Mouse (Mus musculus): ENCODE results near the gene 1520401A03Rik. TPM values are rescaled to one million over a fixed set of nuclear protein-coding genes. Genes with fewer than 3 reads are reported as not detected.

1520401A03Rik gene
- polyA plus RNA-seq, 1 experiment, result 0.22 TPM

- Histone ChIP-seq H3K27me3 (replicated peaks) (peaks cover 22% of the 10 kb centered on the region), H3K4me3 (replicated peaks) (no peak overlapping the region), H3K36me3 (replicated peaks; ENCODE audit: low read length) (peaks cover 6% of the 10 kb centered on the region), H3K9me3 (0 out of 2 replicates have a peak, but pooled peaks cover 3% of the 10 kb centered on the region), H3K4me1 (peaks cover 72% of the 10 kb centered on the region)
- TF ChIP-seq FLI1 (IDR thresholded peaks at IDR 0.05; ENCODE audit: low read length) (no peak), GATA1 (IDR thresholded peaks at IDR 0.05; ENCODE audit: borderline replicate concordance, low read length) (no peak)
Observed at GRCm38 (mm10) chr17:23675127-23675526, 47.5 kb downstream of the 1520401A03Rik start.

- TF ChIP-seq FLI1 (IDR thresholded peaks at IDR 0.05; ENCODE audit: low read length), result no peak
- TF ChIP-seq GATA1 (IDR thresholded peaks at IDR 0.05; ENCODE audit: borderline replicate concordance, low read length), result no peak
- H3K9me3 ChIP-seq, result no peaks in the 10 kb centered on the region
- peak overlapping the region; percentile 99 for H3K4me3 ChIP-seq (replicated peaks)
- peaks cover 64% of the 10 kb centered on the region for H3K4me1 ChIP-seq
- H3K36me3 ChIP-seq (replicated peaks; ENCODE audit: low read length), result peaks cover 13% of the 10 kb centered on the region
- peaks cover 15% of the 10 kb centered on the region for H3K27me3 ChIP-seq (replicated peaks)
Observed at GRCm38 (mm10) chr17:23674271-23674952, 48.2 kb downstream of the 1520401A03Rik start.

- Histone ChIP-seq H3K9me3 (no peaks in the 10 kb centered on the region), H3K4me3 (replicated peaks) (peak within 1 kb of the TSS; percentile 99), H3K36me3 (replicated peaks; ENCODE audit: low read length) (peaks cover 22% of the 10 kb centered on the region), H3K4me1 (peaks cover 64% of the 10 kb centered on the region), H3K27me3 (replicated peaks) (peaks cover 7% of the 10 kb centered on the region)
- TF ChIP-seq FLI1 (IDR thresholded peaks at IDR 0.05; ENCODE audit: low read length) (no peak), GATA1 (IDR thresholded peaks at IDR 0.05; ENCODE audit: borderline replicate concordance, low read length) (no peak)
Observed at GRCm38 (mm10) chr17:23673424-23674073, 49.0 kb downstream of the 1520401A03Rik start, which contains the start of the genes Hcfc1r1 and Thoc6. TSS of gene Hcfc1r1 (plus strand) at chr17:23673596. TSS of gene Thoc6 (minus strand) at chr17:23673882.

GRCm38 (mm10) chr17:23672761-23673160, 49.8 kb downstream of the 1520401A03Rik start:
- Histone ChIP-seq H3K4me3 (replicated peaks) (peak overlapping the region; percentile 99), H3K36me3 (replicated peaks; ENCODE audit: low read length) (peaks cover 30% of the 10 kb centered on the region), H3K9me3 (no peaks in the 10 kb centered on the region), H3K4me1 (peaks cover 62% of the 10 kb centered on the region), H3K27me3 (replicated peaks) (peaks cover 5% of the 10 kb centered on the region)
- TF ChIP-seq GATA1 (IDR thresholded peaks at IDR 0.05; ENCODE audit: borderline replicate concordance, low read length) (no peak), FLI1 (IDR thresholded peaks at IDR 0.05; ENCODE audit: low read length) (no peak)

GRCm38 (mm10) chr17:23671519-23671918, 51.1 kb downstream of the 1520401A03Rik start:
- Histone ChIP-seq H3K9me3 (no peaks in the 10 kb centered on the region), H3K27me3 (replicated peaks) (peaks cover 3% of the 10 kb centered on the region), H3K36me3 (replicated peaks; ENCODE audit: low read length) (peaks cover 42% of the 10 kb centered on the region), H3K4me3 (replicated peaks) (no peak overlapping the region), H3K4me1 (peaks cover 50% of the 10 kb centered on the region)
- TF ChIP-seq FLI1 (IDR thresholded peaks at IDR 0.05; ENCODE audit: low read length), result no peak
- no peak for TF ChIP-seq GATA1 (IDR thresholded peaks at IDR 0.05; ENCODE audit: borderline replicate concordance, low read length)

GRCm38 (mm10) chr17:23670516-23671074, 52.0 kb downstream of the 1520401A03Rik start:
- H3K27me3 ChIP-seq (replicated peaks), result no peaks in the 10 kb centered on the region
- H3K4me3 ChIP-seq (replicated peaks), result no peak overlapping the region
- TF ChIP-seq GATA1 (IDR thresholded peaks at IDR 0.05; ENCODE audit: borderline replicate concordance, low read length) (no peak), FLI1 (IDR thresholded peaks at IDR 0.05; ENCODE audit: low read length) (no peak)
- peaks cover 49% of the 10 kb centered on the region for H3K36me3 ChIP-seq (replicated peaks; ENCODE audit: low read length)
- peaks cover 41% of the 10 kb centered on the region for H3K4me1 ChIP-seq
- H3K9me3 ChIP-seq, result no peaks in the 10 kb centered on the region

- TF ChIP-seq GATA1 (IDR thresholded peaks at IDR 0.05; ENCODE audit: borderline replicate concordance, low read length) (no peak), FLI1 (IDR thresholded peaks at IDR 0.05; ENCODE audit: low read length) (no peak)
- Histone ChIP-seq H3K4me3 (replicated peaks) (no peak overlapping the region), H3K27me3 (replicated peaks) (peaks cover 30% of the 10 kb centered on the region), H3K4me1 (peaks cover 22% of the 10 kb centered on the region), H3K9me3 (no peaks in the 10 kb centered on the region), H3K36me3 (replicated peaks; ENCODE audit: low read length) (peaks cover 47% of the 10 kb centered on the region)
Observed at GRCm38 (mm10) chr17:23665511-23665910, 57.1 kb downstream of the 1520401A03Rik start.

GRCm38 (mm10) chr17:23664556-23665021, 58.0 kb downstream of the 1520401A03Rik start:
- Histone ChIP-seq H3K4me3 (replicated peaks) (no peak overlapping the region), H3K36me3 (replicated peaks; ENCODE audit: low read length) (peaks cover 38% of the 10 kb centered on the region), H3K27me3 (replicated peaks) (peaks cover 39% of the 10 kb centered on the region), H3K9me3 (no peaks in the 10 kb centered on the region), H3K4me1 (peaks cover 26% of the 10 kb centered on the region)
- TF ChIP-seq GATA1 (IDR thresholded peaks at IDR 0.05; ENCODE audit: borderline replicate concordance, low read length), result no peak

GRCm38 (mm10) chr17:23661526-23661925, 61.1 kb downstream of the 1520401A03Rik start:
- TF ChIP-seq GATA1 (IDR thresholded peaks at IDR 0.05; ENCODE audit: borderline replicate concordance, low read length) (no peak), FLI1 (IDR thresholded peaks at IDR 0.05; ENCODE audit: low read length) (no peak)
- H3K27me3 ChIP-seq (replicated peaks), result peaks cover 59% of the 10 kb centered on the region

GRCm38 (mm10) chr17:23660876-23661200, 61.7 kb downstream of the 1520401A03Rik start:
- Histone ChIP-seq H3K4me3 (replicated peaks) (peak overlapping the region; percentile 83), H3K4me1 (peaks cover 26% of the 10 kb centered on the region), H3K9me3 (no peaks in the 10 kb centered on the region), H3K27me3 (replicated peaks) (peaks cover 64% of the 10 kb centered on the region), H3K36me3 (replicated peaks; ENCODE audit: low read length) (peaks cover 2% of the 10 kb centered on the region)
- TF ChIP-seq GATA1 (IDR thresholded peaks at IDR 0.05; ENCODE audit: borderline replicate concordance, low read length) (no peak), FLI1 (IDR thresholded peaks at IDR 0.05; ENCODE audit: low read length) (no peak)

More at GRCm38 (mm10) chr17:23661526-23661925, 61.1 kb downstream of the 1520401A03Rik start:
- no peaks in the 10 kb centered on the region for H3K9me3 ChIP-seq
- H3K36me3 ChIP-seq (replicated peaks; ENCODE audit: low read length), result peaks cover 7% of the 10 kb centered on the region
- peaks cover 26% of the 10 kb centered on the region for H3K4me1 ChIP-seq
- H3K4me3 ChIP-seq (replicated peaks), result peak overlapping the region; percentile 73

All from megakaryocyte, embryonic 14.5 days (primary cell).